Mouse (Mus musculus) kidney, embryonic 15.5 days (tissue): Measurements from ENCODE around the gene Ivd. TPM values are rescaled to one million over a fixed set of nuclear protein-coding genes. Genes with fewer than 3 reads are reported as not detected.

Source experiments
- ATAC-seq: fragments of 200-750 bp; cut with Nextera tagmentation; replicated peaks from 2 replicates; pipeline ENCODE4 v1.8.0; 2017; ENCODE audit warnings: moderate TSS enrichment; ENCODE audit not compliant: low FRiP score
- H3K27ac ChIP-seq: fragments of 300-500 bp; sonication (generic); 2 replicates; pipeline ENCODE4 v1.5.1; 2015; ENCODE audit warnings: mild to moderate bottlenecking, inconsistent platforms
- H3K27me3 ChIP-seq: fragments of 300-500 bp; sonication (generic); 2 replicates; pipeline ENCODE4 v1.6.1; 2015; ENCODE audit warnings: inconsistent platforms
- H3K36me3 ChIP-seq: fragments of 300-500 bp; sonication (generic); 2 replicates; pipeline ENCODE4 v1.6.1; 2015; ENCODE audit warnings: inconsistent platforms
- H3K4me1 ChIP-seq: fragments of 300-500 bp; sonication (generic); 2 replicates; pipeline ENCODE4 v1.6.1; 2015; ENCODE audit warnings: inconsistent platforms
- H3K4me2 ChIP-seq: fragments of 300-500 bp; sonication (generic); 2 replicates; pipeline ENCODE4 v1.6.1; 2015; ENCODE audit warnings: moderate library complexity, mild to moderate bottlenecking, inconsistent platforms
- H3K4me3 ChIP-seq: fragments of 300-500 bp; sonication (generic); replicated peaks from 2 replicates; pipeline ENCODE4 v1.5.1; 2015; ENCODE audit warnings: mild to moderate bottlenecking, inconsistent platforms
- H3K9ac ChIP-seq: fragments of 300-500 bp; sonication (generic); 2 replicates; pipeline ENCODE4 v1.6.1; 2015; ENCODE audit warnings: mild to moderate bottlenecking, inconsistent platforms
- H3K9me3 ChIP-seq: fragments of 300-500 bp; sonication (generic); replicated peaks from 2 replicates; pipeline ENCODE4 v1.6.1; 2016; ENCODE audit warnings: inconsistent platforms
- WGBS: fragments of 180-500 bp; shearing (Covaris S2); methylation state at CpG from one replicate; pipeline ENCODE4 v1.1.7; 2015; ENCODE audit warnings: mixed read lengths; 5-methylcytosine and 5-hydroxymethylcytosine counted together
- polyA plus RNA-seq: library from polyadenylated mRNA; unstranded; fragments of >200 nt; fragmentation: Nextera tagmentation; extraction: Ambion mirVana; gene quantifications from 2 replicates; pipeline ENCODE4 v1.2.1, GENCODE M21; 2015

Gene Ivd
- polyA plus RNA-seq: 71.6 and 82.8 TPM in 2 replicates

DNA sequence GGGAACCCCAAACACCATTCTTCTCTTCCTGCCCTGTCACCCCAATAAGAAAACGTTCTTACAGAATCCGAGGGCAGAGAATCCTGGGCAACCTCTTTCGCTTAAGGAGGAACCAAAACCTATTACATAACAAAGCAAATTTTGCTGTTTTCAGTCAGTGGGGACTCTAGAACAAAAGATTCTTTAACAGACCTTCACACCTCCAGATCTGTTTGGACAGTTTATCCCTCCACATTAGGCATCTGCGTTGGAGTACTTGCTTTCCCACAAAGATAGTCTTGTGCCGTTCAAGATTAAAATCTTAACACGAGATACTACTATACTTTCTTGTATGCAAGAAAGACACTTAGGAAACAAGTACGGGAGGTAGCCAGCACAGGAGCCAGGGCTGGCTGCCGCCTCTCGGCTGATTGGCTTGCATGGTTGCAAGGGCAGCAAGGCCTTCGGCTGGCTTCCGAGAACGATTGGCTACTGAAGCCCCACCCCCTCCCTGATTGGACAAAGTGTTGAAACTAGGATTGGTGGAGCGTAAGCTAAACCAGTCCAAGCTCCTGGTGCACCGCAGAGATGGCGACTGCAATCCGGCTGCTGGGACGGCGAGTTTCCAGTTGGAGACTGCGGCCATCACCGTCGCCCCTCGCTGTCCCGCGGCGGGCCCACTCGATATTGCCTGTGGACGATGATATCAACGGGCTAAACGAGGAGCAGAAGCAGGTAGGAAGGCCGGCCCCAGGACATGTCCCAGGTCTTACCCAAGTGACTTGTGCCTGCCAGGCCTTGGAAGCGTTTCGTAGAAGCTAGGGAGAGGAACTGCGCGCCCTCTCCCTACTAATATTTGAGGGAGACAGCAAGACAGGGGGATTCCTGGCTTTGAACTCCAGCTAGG lies at the start of gene Ivd:
Gene Ivd (plus strand): TSS at position 501 of the 886 bp plus-strand sequence.
- peak within 1 kb of the TSS; percentile 54 for H3K9ac ChIP-seq
- H3K9me3 ChIP-seq: no peaks in the 10 kb centered on the region
- ATAC-seq: peak; percentile 99
- H3K27me3 ChIP-seq: no peaks in the 10 kb centered on the region
- H3K27ac ChIP-seq: peak within 1 kb of the TSS; percentile 57
- peaks cover 3% of the 10 kb centered on the region; the same call in 1 of the 2 replicates for H3K36me3 ChIP-seq
- peak within 1 kb of the TSS; percentile 57 for H3K4me3 ChIP-seq
- H3K4me1 ChIP-seq: peaks cover 21% of the 10 kb centered on the region
- H3K4me2 ChIP-seq: peak within 1 kb of the TSS; percentile 65
- under 1% methylated on average over 34 of the region's 34 CpGs for WGBS

- H3K4me3 ChIP-seq: no peak overlapping the region
- H3K27ac ChIP-seq: no peak overlapping the region
- H3K36me3 ChIP-seq: peaks cover 12% of the 10 kb centered on the region
- H3K27me3 ChIP-seq: peaks cover 12% of the 10 kb centered on the region; the same call in 1 of the 2 replicates
- H3K4me2 ChIP-seq: no peak overlapping the region
- H3K9me3 ChIP-seq: no peaks in the 10 kb centered on the region
- no peak for ATAC-seq
- H3K4me1 ChIP-seq: peaks cover 17% of the 10 kb centered on the region
- WGBS: 81% methylated on average over 1 of the region's 1 CpGs
- H3K9ac ChIP-seq: no peak overlapping the region
These were observed 49.0 kb upstream of the Ivd start for GRCm38 (mm10) chr2:118812724-118813123.

- 1% methylated on average over 49 of the region's 49 CpGs for WGBS
- peak within 1 kb of the TSS; percentile 72 for H3K9ac ChIP-seq
- peak; percentile 97 for ATAC-seq
- peaks cover 10% of the 10 kb centered on the region; the same call in 1 of the 2 replicates for H3K27me3 ChIP-seq
- H3K36me3 ChIP-seq: peaks cover 27% of the 10 kb centered on the region
- peak within 1 kb of the TSS; percentile 82 for H3K4me2 ChIP-seq
- H3K4me1 ChIP-seq: peaks cover 17% of the 10 kb centered on the region
- H3K4me3 ChIP-seq: peak within 1 kb of the TSS; percentile 74
- no peaks in the 10 kb centered on the region for H3K9me3 ChIP-seq
- peak within 1 kb of the TSS; percentile 66 for H3K27ac ChIP-seq
These were observed 47.5 kb upstream of the Ivd start, which contains the start of gene Knstrn for GRCm38 (mm10) chr2:118813981-118814836. TSS of gene Knstrn (plus strand) at chr2:118814003.

DNA sequence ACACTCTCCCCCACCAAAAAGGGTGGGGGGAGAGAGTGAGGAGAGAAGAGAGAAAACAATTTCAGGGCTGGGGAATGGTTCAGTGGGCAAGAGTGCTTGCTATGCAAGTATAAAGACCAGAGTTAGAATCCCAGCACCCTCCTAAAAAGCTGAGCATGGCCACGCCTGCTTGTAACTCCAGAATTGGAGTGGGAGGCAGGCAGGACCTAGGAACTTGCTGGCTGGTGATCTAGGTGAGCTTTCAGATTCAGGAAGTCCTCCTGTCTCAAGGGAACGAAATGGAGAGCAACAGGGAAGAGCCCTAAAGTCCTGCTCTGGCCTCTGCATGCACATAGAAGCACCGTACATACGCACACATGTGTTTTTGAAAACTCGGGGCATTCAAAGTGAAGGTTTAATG lies 39.0 kb upstream of the Ivd start:
- Histone ChIP-seq H3K27ac (no peak overlapping the region), H3K4me1 (no peaks in the 10 kb centered on the region), H3K9ac (no peak overlapping the region), H3K36me3 (peaks cover 83% of the 10 kb centered on the region), H3K4me2 (no peak overlapping the region), H3K9me3 (no peaks in the 10 kb centered on the region), H3K27me3 (no peaks in the 10 kb centered on the region), H3K4me3 (no peak overlapping the region)
- WGBS: 95% methylated on average over 5 of the region's 5 CpGs
- ATAC-seq: no peak

DNA sequence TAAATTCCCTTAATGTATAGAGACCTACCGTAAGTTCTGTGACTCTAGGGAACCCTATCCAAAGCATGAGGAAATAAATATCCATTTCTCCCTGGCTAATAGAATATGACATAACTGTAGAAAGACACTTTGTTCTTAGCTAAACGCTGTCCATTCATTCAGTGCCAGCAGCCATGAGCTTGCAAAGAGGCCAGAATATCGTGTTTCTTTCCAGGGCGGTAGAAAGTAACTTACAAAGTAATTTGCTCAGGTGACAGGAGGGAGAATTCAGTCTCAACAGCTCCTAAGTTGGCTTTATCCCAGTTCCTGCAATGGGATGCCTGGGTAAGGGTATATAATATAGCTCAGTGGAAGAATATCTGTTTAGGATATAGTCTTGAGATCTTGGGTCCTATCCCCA lies 37.4 kb upstream of the Ivd start:
- no peaks in the 10 kb centered on the region for H3K4me1 ChIP-seq
- ATAC-seq: no peak
- no peak overlapping the region for H3K4me2 ChIP-seq
- no peaks in the 10 kb centered on the region for H3K9me3 ChIP-seq
- H3K27me3 ChIP-seq: no peaks in the 10 kb centered on the region
- peaks cover 82% of the 10 kb centered on the region for H3K36me3 ChIP-seq
- 95% methylated on average over 4 of the region's 4 CpGs for WGBS
- no peak overlapping the region for H3K27ac ChIP-seq
- H3K9ac ChIP-seq: no peak overlapping the region
- H3K4me3 ChIP-seq: no peak overlapping the region

- Histone ChIP-seq H3K4me3 (no peak overlapping the region), H3K36me3 (peaks cover 94% of the 10 kb centered on the region), H3K4me2 (no peak overlapping the region), H3K27ac (no peak overlapping the region), H3K4me1 (no peaks in the 10 kb centered on the region), H3K9ac (no peak overlapping the region), H3K9me3 (no peaks in the 10 kb centered on the region), H3K27me3 (no peaks in the 10 kb centered on the region)
- WGBS: 92% methylated on average over 5 of the region's 5 CpGs
- no peak for ATAC-seq
These were observed 32.7 kb upstream of the Ivd start for GRCm38 (mm10) chr2:118829096-118829495.

- Histone ChIP-seq H3K27ac (no peak overlapping the region), H3K4me3 (no peak overlapping the region), H3K4me1 (peaks cover 6% of the 10 kb centered on the region; the same call in 1 of the 2 replicates), H3K36me3 (peaks cover 69% of the 10 kb centered on the region), H3K9me3 (no peaks in the 10 kb centered on the region), H3K4me2 (no peak overlapping the region), H3K27me3 (no peaks in the 10 kb centered on the region), H3K9ac (no peak overlapping the region)
- 91% methylated on average over 6 of the region's 6 CpGs for WGBS
- ATAC-seq: no peak
These were observed 27.7 kb upstream of the Ivd start for GRCm38 (mm10) chr2:118834061-118834460.

DNA sequence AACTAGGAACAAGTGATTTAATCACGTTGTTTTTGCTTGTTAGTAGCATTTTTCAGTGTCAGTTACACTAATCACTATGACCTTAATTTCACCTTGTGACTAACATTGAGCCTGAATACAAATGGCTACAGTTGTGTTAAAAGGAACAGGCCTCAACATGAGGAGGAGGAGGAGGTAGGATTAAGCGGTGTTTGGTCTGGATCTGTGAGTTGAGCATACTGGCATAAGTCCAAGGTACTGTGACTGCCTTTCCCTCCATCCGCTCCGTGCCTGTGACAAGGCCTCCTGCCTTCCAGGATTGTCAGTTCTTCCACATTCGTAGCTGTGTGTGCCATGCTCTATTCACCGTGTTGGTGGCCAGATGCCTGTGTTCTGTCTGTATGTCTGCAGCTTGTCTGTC lies 26.6 kb upstream of the Ivd start:
- Histone ChIP-seq H3K4me1 (peaks cover 6% of the 10 kb centered on the region; the same call in 1 of the 2 replicates), H3K4me2 (no peak overlapping the region), H3K27ac (no peak overlapping the region), H3K36me3 (peaks cover 59% of the 10 kb centered on the region), H3K4me3 (no peak overlapping the region), H3K9me3 (no peaks in the 10 kb centered on the region), H3K9ac (no peak overlapping the region), H3K27me3 (no peaks in the 10 kb centered on the region)
- ATAC-seq: no peak
- 82% methylated on average over 6 of the region's 6 CpGs for WGBS

- WGBS: 43% methylated on average over 5 of the region's 5 CpGs
- H3K27ac ChIP-seq: peak overlapping the region; percentile 51; the same call in 1 of the 2 replicates
These were observed 23.4 kb upstream of the Ivd start for GRCm38 (mm10) chr2:118838330-118838729.

DNA sequence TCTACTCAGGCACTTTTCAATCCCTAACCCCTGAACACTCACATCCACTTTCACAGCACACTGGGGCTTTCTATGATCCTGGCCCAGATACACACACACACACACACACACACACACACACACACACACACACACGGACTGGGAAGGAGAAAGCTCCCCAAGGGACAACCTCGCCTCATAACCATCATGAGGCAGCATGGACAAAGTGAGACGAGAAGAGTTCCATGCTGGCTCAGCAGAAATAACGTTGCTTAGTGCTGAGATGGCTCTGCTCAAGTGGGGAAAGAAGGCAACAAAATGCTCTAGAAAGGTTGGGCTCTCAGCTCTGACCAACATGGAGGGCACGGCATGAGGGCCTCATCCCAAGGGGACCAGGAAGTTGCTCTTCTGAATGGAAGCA lies 20.6 kb upstream of the Ivd start:
- Histone ChIP-seq H3K4me3 (no peak overlapping the region), H3K4me1 (peaks cover 7% of the 10 kb centered on the region), H3K27ac (no peak overlapping the region), H3K9ac (no peak overlapping the region), H3K27me3 (no peaks in the 10 kb centered on the region), H3K36me3 (no peaks in the 10 kb centered on the region), H3K4me2 (no peak overlapping the region), H3K9me3 (no peaks in the 10 kb centered on the region)
- WGBS: 64% methylated on average over 5 of the region's 5 CpGs
- ATAC-seq: no peak

More at GRCm38 (mm10) chr2:118838330-118838729, 23.4 kb upstream of the Ivd start:
- Histone ChIP-seq H3K4me2 (no peak overlapping the region), H3K4me1 (peaks cover 6% of the 10 kb centered on the region; the same call in 1 of the 2 replicates), H3K27me3 (no peaks in the 10 kb centered on the region), H3K36me3 (peaks cover 28% of the 10 kb centered on the region), H3K4me3 (no peak overlapping the region), H3K9ac (no peak overlapping the region), H3K9me3 (no peaks in the 10 kb centered on the region)
- ATAC-seq: no peak

DNA sequence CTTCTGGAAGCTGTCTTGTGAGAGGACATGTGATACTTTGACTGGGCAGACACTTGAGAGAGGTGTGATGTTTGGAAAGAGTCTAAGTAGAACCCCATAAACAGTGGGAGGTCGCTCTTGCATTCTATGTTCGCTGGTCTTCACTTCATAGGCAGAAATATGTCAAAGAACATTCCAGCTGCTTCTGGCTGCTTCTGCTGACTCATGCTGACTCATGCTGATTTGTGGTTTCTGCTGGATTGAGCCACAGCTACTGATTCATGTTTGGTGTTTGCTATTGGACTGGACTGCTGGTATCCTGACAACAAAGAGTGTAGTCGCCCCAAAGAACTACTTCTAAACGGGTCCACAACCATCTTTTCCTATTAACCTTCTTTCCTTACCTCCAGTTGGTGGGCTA lies 20.0 kb upstream of the Ivd start:
- Histone ChIP-seq H3K4me2 (no peak overlapping the region), H3K9ac (no peak overlapping the region), H3K36me3 (no peaks in the 10 kb centered on the region), H3K4me3 (no peak overlapping the region), H3K9me3 (no peaks in the 10 kb centered on the region), H3K27me3 (no peaks in the 10 kb centered on the region), H3K4me1 (peaks cover 10% of the 10 kb centered on the region), H3K27ac (no peak overlapping the region)
- 76% methylated on average over 4 of the region's 4 CpGs for WGBS
- no peak for ATAC-seq

DNA sequence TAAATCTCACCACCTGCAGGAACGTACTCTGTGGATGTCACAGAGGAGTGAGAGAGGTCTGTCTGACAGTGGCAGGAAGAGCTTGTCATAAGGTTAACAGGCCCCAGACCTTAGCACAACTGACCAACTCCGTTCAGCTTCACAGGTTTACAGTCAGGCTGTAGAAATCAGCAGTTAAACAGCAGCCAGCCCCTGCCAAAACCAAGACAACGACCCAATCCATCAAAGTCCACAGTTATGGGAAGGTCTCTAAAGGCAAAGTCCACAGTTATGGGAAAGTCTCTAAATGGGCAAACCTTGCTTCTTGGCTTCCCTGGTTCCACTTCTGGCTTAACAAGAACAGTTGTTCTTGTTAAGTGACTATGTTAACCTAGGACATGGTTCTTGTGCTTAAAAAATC lies 17.3 kb upstream of the Ivd start:
- Histone ChIP-seq H3K27me3 (no peaks in the 10 kb centered on the region), H3K9ac (no peak overlapping the region), H3K4me2 (no peak overlapping the region), H3K4me1 (peaks cover 8% of the 10 kb centered on the region; the same call in 1 of the 2 replicates), H3K36me3 (no peaks in the 10 kb centered on the region), H3K4me3 (no peak overlapping the region), H3K9me3 (no peaks in the 10 kb centered on the region), H3K27ac (no peak overlapping the region)
- no peak for ATAC-seq
- WGBS: 68% methylated on average over 3 of the region's 3 CpGs
